Comparison of ENCODE assay signal across 7 mouse cellular contexts in genomic region chr7:3703148-3703878, GRCm38 (mm10). TPM values are rescaled to one million over a fixed set of nuclear protein-coding genes. Genes with fewer than 3 reads are reported as not detected.
DNase-seq lines count a peak whose midpoint lies in the region; ATAC-seq lines count a peak whose summit lies in the region.

No protein-coding gene starts in this region.

- ATAC-seq in lung, embryonic 16.5 days (ENCODE audit: low read depth): peak; percentile 54
- peak; percentile 44 for ATAC-seq in embryonic facial prominence, embryonic 15.5 days (ENCODE audit: insufficient number of reproducible peaks, low FRiP score, low TSS enrichment, low read depth)
- peak; percentile 50 for ATAC-seq in limb, embryonic 11.5 days (ENCODE audit: insufficient number of reproducible peaks, low FRiP score, low TSS enrichment, low read depth)

- no peak for DNase-seq in lung, adult 18-20 months
- no peak for DNase-seq in limb, embryonic 11.5 days (ENCODE audit: low spot score)
- peak; percentile 31 for DNase-seq in splenic B cell, adult 2 months (ENCODE audit: low read depth, low spot score)
- no peak for DNase-seq in left cerebral cortex, adult 9 months (ENCODE audit: low spot score in 2 of 2)
- DNase-seq in urinary bladder, postnatal 36 days (ENCODE audit: low spot score in 2 of 2): no peak

- peak overlapping the region; percentile 66 for H3K4me3 ChIP-seq in lung, embryonic 16.5 days (ENCODE audit: low read length)
- peak overlapping the region; percentile 76 for H3K4me3 ChIP-seq in embryonic facial prominence, embryonic 15.5 days (replicated peaks)
- peak overlapping the region; percentile 90 for H3K4me3 ChIP-seq in limb, embryonic 11.5 days (ENCODE audit: low read depth, low read length)

- H3K27ac ChIP-seq in lung, embryonic 16.5 days (ENCODE audit: low read length): peak overlapping the region; percentile 94
- H3K27ac ChIP-seq in embryonic facial prominence, embryonic 15.5 days (replicated peaks): peak overlapping the region; percentile 97
- 0 out of 2 replicates have a peak overlapping the region, but pooled peaks have one; percentile 16 for H3K27ac ChIP-seq in limb, embryonic 11.5 days (replicated peaks; ENCODE audit: low read depth, low read length)

- WGBS in lung, embryonic 16.5 days: 19% methylated on average over 6 of the region's 6 CpGs
- 20% methylated on average over 6 of the region's 6 CpGs for WGBS in embryonic facial prominence, embryonic 15.5 days
- 21% methylated on average over 6 of the region's 6 CpGs for WGBS in limb, embryonic 11.5 days

- peaks cover 43% of the 10 kb centered on the region for H3K36me3 ChIP-seq in lung, embryonic 16.5 days (ENCODE audit: control insufficient read depth, insufficient read depth, low read length)
- H3K36me3 ChIP-seq in embryonic facial prominence, embryonic 15.5 days: peaks cover 60% of the 10 kb centered on the region
- peaks cover 22% of the 10 kb centered on the region for H3K36me3 ChIP-seq in limb, embryonic 11.5 days (ENCODE audit: control insufficient read depth, insufficient read depth, low read length)
- peaks cover 5% of the 10 kb centered on the region; the same call in 1 of the 2 replicates for H3K36me3 ChIP-seq in splenic B cell, adult 2 months (ENCODE audit: control insufficient read depth, insufficient read depth, low read length, poor library complexity, severe bottlenecking)

- no peaks in the 10 kb centered on the region for H3K9me3 ChIP-seq in lung, embryonic 16.5 days (ENCODE audit: control insufficient read depth, low read length)
- no peaks in the 10 kb centered on the region for H3K9me3 ChIP-seq in embryonic facial prominence, embryonic 15.5 days (replicated peaks)
- no peaks in the 10 kb centered on the region for H3K9me3 ChIP-seq in limb, embryonic 11.5 days (ENCODE audit: control insufficient read depth, low read length)

- peaks cover 17% of the 10 kb centered on the region for H3K4me1 ChIP-seq in lung, embryonic 16.5 days (replicated peaks; ENCODE audit: control insufficient read depth, insufficient read depth, low read length)
- H3K4me1 ChIP-seq in embryonic facial prominence, embryonic 15.5 days: peaks cover 12% of the 10 kb centered on the region
- peaks cover 3% of the 10 kb centered on the region; the same call in 1 of the 2 replicates for H3K4me1 ChIP-seq in limb, embryonic 11.5 days (ENCODE audit: control insufficient read depth, insufficient read depth, low read length)

- H3K9ac ChIP-seq in lung, embryonic 16.5 days (ENCODE audit: low read length): peak overlapping the region; percentile 62
- H3K9ac ChIP-seq in embryonic facial prominence, embryonic 15.5 days: peak overlapping the region; percentile 35
- H3K9ac ChIP-seq in limb, embryonic 11.5 days (ENCODE audit: low read length): peak overlapping the region; percentile 94

- H3K4me2 ChIP-seq in lung, embryonic 16.5 days (ENCODE audit: low read depth, low read length): peak overlapping the region; percentile 92
- peak overlapping the region; percentile 65 for H3K4me2 ChIP-seq in embryonic facial prominence, embryonic 15.5 days (replicated peaks)
- peak overlapping the region; percentile 41 for H3K4me2 ChIP-seq in limb, embryonic 11.5 days (ENCODE audit: low read depth, severe bottlenecking)

- no peaks in the 10 kb centered on the region for H3K27me3 ChIP-seq in lung, embryonic 16.5 days (ENCODE audit: control insufficient read depth, insufficient read depth, low read depth, low read length)
- H3K27me3 ChIP-seq in embryonic facial prominence, embryonic 15.5 days: no peaks in the 10 kb centered on the region
- H3K27me3 ChIP-seq in limb, embryonic 11.5 days (ENCODE audit: control insufficient read depth, insufficient read depth, low read length): no peaks in the 10 kb centered on the region
- no peaks in the 10 kb centered on the region for H3K27me3 ChIP-seq in splenic B cell, adult 2 months (ENCODE audit: control insufficient read depth, insufficient read depth, low read length, poor library complexity, severe bottlenecking)

RNA-seq across cellular contexts. Expression of gene Rps9, which starts 0.5 kb away (rescaled TPM):
- polyA plus RNA-seq in lung, embryonic 16.5 days (2015; fragmentation: Nextera tagmentation; extraction: Ambion mirVana): 1,423 and 1,469 TPM in 2 replicates
- 1,464 and 1,578 TPM in 2 replicates for polyA plus RNA-seq in embryonic facial prominence, embryonic 15.5 days (2015; fragmentation: Nextera tagmentation; extraction: Ambion mirVana)
- 1,472 and 1,559 TPM in 2 replicates for polyA plus RNA-seq in limb, embryonic 11.5 days (2014; fragmentation: Nextera tagmentation; extraction: Ambion mirVana)

RNA-seq across cellular contexts. Expression of gene Mboat7, which starts 10.0 kb away (rescaled TPM):
- polyA plus RNA-seq in lung, embryonic 16.5 days (2015; fragmentation: Nextera tagmentation; extraction: Ambion mirVana): 47.0 and 51.3 TPM in 2 replicates
- polyA plus RNA-seq in embryonic facial prominence, embryonic 15.5 days (2015; fragmentation: Nextera tagmentation; extraction: Ambion mirVana): 53.8 and 62.4 TPM in 2 replicates
- 36.7 and 41.2 TPM in 2 replicates for polyA plus RNA-seq in limb, embryonic 11.5 days (2014; fragmentation: Nextera tagmentation; extraction: Ambion mirVana)

RNA-seq across cellular contexts. Expression of gene Tsen34, which starts 10.7 kb away (rescaled TPM):
- polyA plus RNA-seq in lung, embryonic 16.5 days (2015; fragmentation: Nextera tagmentation; extraction: Ambion mirVana): 258 and 270 TPM in 2 replicates
- 275 and 298 TPM in 2 replicates for polyA plus RNA-seq in embryonic facial prominence, embryonic 15.5 days (2015; fragmentation: Nextera tagmentation; extraction: Ambion mirVana)
- polyA plus RNA-seq in limb, embryonic 11.5 days (2014; fragmentation: Nextera tagmentation; extraction: Ambion mirVana): 289 TPM in 2 replicates

RNA-seq across cellular contexts. Expression of gene Pirb, which starts 16.9 kb away (rescaled TPM):
- polyA plus RNA-seq in lung, embryonic 16.5 days (2015; fragmentation: Nextera tagmentation; extraction: Ambion mirVana): 1.3 and 1.6 TPM in 2 replicates
- 1.4 and 1.6 TPM in 2 replicates for polyA plus RNA-seq in embryonic facial prominence, embryonic 15.5 days (2015; fragmentation: Nextera tagmentation; extraction: Ambion mirVana)
- 0.13 TPM in 1 of 2 replicates, not detected in the other for polyA plus RNA-seq in limb, embryonic 11.5 days (2014; fragmentation: Nextera tagmentation; extraction: Ambion mirVana)

RNA-seq across cellular contexts. Expression of gene Tmc4, which starts 26.0 kb away (rescaled TPM):
- polyA plus RNA-seq in lung, embryonic 16.5 days (2015; fragmentation: Nextera tagmentation; extraction: Ambion mirVana): 33.8 and 41.3 TPM in 2 replicates
- polyA plus RNA-seq in embryonic facial prominence, embryonic 15.5 days (2015; fragmentation: Nextera tagmentation; extraction: Ambion mirVana): 9.5 and 14.3 TPM in 2 replicates
- polyA plus RNA-seq in limb, embryonic 11.5 days (2014; fragmentation: Nextera tagmentation; extraction: Ambion mirVana): 3.6 and 4.2 TPM in 2 replicates

Comparison
In these comparisons a context has a peak if more than half of its experiments do, and no peak if none do; other contexts are left out.
1. H3K27ac ChIP-seq: peak in every context shown above with its lines; median percentile 97 in embryonic facial prominence, embryonic 15.5 days; 94 in lung, embryonic 16.5 days; 16 in limb, embryonic 11.5 days.
2. H3K4me2 ChIP-seq: peak in every context shown above with its lines; median percentile 92 in lung, embryonic 16.5 days; 65 in embryonic facial prominence, embryonic 15.5 days; 41 in limb, embryonic 11.5 days.
3. H3K9ac ChIP-seq: peak in every context shown above with its lines; median percentile 94 in limb, embryonic 11.5 days; 62 in lung, embryonic 16.5 days; 35 in embryonic facial prominence, embryonic 15.5 days.